Mouse (Mus musculus) embryonic facial prominence, embryonic 14.5 days (tissue): ENCODE measurements around the gene Pgbd5. TPM values are rescaled to one million over a fixed set of nuclear protein-coding genes. Genes with fewer than 3 reads are reported as not detected.
A peak's percentile ranks its signal among the peaks of the same experiment; 100 is the strongest.

Experiments
- ATAC-seq: fragments of 200-750 bp; cut with Nextera tagmentation; 2 replicates; pipeline ENCODE4 v1.8.0; 2017; ENCODE audit warnings: low read depth, moderate number of reproducible peaks, moderate TSS enrichment
- DNase-seq: peaks from one replicate; pipeline ENCODE4 v3.0.0-alpha.2; 2015; ENCODE audit warnings: low spot score
- H3K27ac ChIP-seq: fragments of 300-500 bp; sonication (generic); replicated peaks from 2 replicates; pipeline ENCODE4 v1.5.1; 2014; ENCODE audit warnings: low read depth, mild to moderate bottlenecking, low read length, moderate library complexity
- H3K27me3 ChIP-seq: fragments of 300-500 bp; sonication (generic); replicated peaks from 2 replicates; pipeline ENCODE4 v1.6.1; 2014; ENCODE audit warnings: low read length; ENCODE audit not compliant: control insufficient read depth, insufficient read depth
- H3K36me3 ChIP-seq: fragments of 300-500 bp; sonication (generic); 2 replicates; pipeline ENCODE4 v1.6.1; 2014; ENCODE audit warnings: low read length, mixed read lengths; ENCODE audit not compliant: control insufficient read depth, insufficient read depth
- H3K4me1 ChIP-seq: fragments of 300-500 bp; sonication (generic); 2 replicates; pipeline ENCODE4 v1.6.1; 2014; ENCODE audit warnings: antibody characterized with exemption, low read length; ENCODE audit not compliant: control insufficient read depth, insufficient read depth
- H3K4me2 ChIP-seq: fragments of 300-500 bp; sonication (generic); 2 replicates; pipeline ENCODE4 v1.6.1; 2014; ENCODE audit warnings: low read depth, mild to moderate bottlenecking, low read length, moderate library complexity, mixed read lengths
- H3K4me3 ChIP-seq: fragments of 300-500 bp; sonication (generic); 2 replicates; pipeline ENCODE4 v1.5.1; 2014; ENCODE audit warnings: low read depth, mild to moderate bottlenecking, low read length
- H3K9ac ChIP-seq: fragments of 300-500 bp; sonication (generic); 2 replicates; pipeline ENCODE4 v1.6.1; 2014; ENCODE audit warnings: low read depth, mild to moderate bottlenecking, low read length, moderate library complexity, mixed read lengths
- H3K9me3 ChIP-seq: fragments of 300-500 bp; sonication (generic); 2 replicates; pipeline ENCODE4 v1.6.1; 2016; ENCODE audit warnings: low read length; ENCODE audit not compliant: control insufficient read depth
- WGBS: fragments of 180-500 bp; shearing (Covaris S2); extraction: QIAGEN DNeasy Blood & Tissue Kit; methylation state at CpG from one replicate; pipeline ENCODE4 v1.1.7; 2014; 5-methylcytosine and 5-hydroxymethylcytosine counted together
- polyA plus RNA-seq: library from polyadenylated mRNA; unstranded; fragments of >200 nt; fragmentation: Nextera tagmentation; extraction: Ambion mirVana; gene quantifications from 2 replicates; pipeline ENCODE4 v1.2.1, GENCODE M21; 2014

Gene Pgbd5
- polyA plus RNA-seq, 1 experiment from 2014 or later = 3.3 TPM

GRCm38 (mm10) chr8:124321227-124321840 lies 118.1 kb downstream of the Pgbd5 start:
- Histone ChIP-seq H3K4me3 (no peak overlapping the region), H3K9me3 (no peaks in the 10 kb centered on the region), H3K27me3 (no peaks in the 10 kb centered on the region), H3K36me3 (peaks cover 35% of the 10 kb centered on the region), H3K9ac (no peak overlapping the region), H3K4me2 (no peak overlapping the region), H3K27ac (peak overlapping the region; percentile 7; the same call in 1 of the 2 replicates), H3K4me1 (peaks cover 9% of the 10 kb centered on the region)
- WGBS = 57% methylated on average over 12 of the region's 12 CpGs
- peak; percentile 56; the same call in 1 of the 2 replicates for ATAC-seq
- peak; percentile 31 for DNase-seq

GRCm38 (mm10) chr8:124319316-124319652 lies 120.2 kb downstream of the Pgbd5 start:
- WGBS = 83% methylated on average over 4 of the region's 4 CpGs
- ATAC-seq (no peak), DNase-seq (no peak)
- H3K4me3 ChIP-seq = no peak overlapping the region
- H3K4me2 ChIP-seq = no peak overlapping the region
- no peak overlapping the region for H3K9ac ChIP-seq
- peaks cover 15% of the 10 kb centered on the region for H3K36me3 ChIP-seq
- H3K27me3 ChIP-seq = no peaks in the 10 kb centered on the region
- H3K4me1 ChIP-seq = peaks cover 11% of the 10 kb centered on the region
- no peaks in the 10 kb centered on the region for H3K9me3 ChIP-seq
- H3K27ac ChIP-seq = no peak overlapping the region

Other genes with a start within 250 kb of the Pgbd5 start
- 66.1 and 70.0 TPM in 2 replicates for gene Galnt2, start 208.3 kb downstream of the Pgbd5 start, polyA plus RNA-seq
- 36.6 and 39.0 TPM in 2 replicates for gene Cog2, start 81.1 kb upstream of the Pgbd5 start, polyA plus RNA-seq
- 1.7 and 3.3 TPM in 2 replicates for gene Agt, start 130.0 kb upstream of the Pgbd5 start, polyA plus RNA-seq
- 0.10 TPM in 1 of 2 replicates, not detected in the other for gene Capn9, start 136.5 kb upstream of the Pgbd5 start, polyA plus RNA-seq
- 45.5 and 46.4 TPM in 2 replicates for gene 2310022B05Rik, start 223.7 kb upstream of the Pgbd5 start, polyA plus RNA-seq